Mouse (Mus musculus) ES-Bruce4 (cell line): ENCODE data around the gene 9930022D16Rik. TPM values are rescaled to one million over a fixed set of nuclear protein-coding genes. Genes with fewer than 3 reads are reported as not detected.

Experiments
- H3K27ac ChIP-seq: 2 replicates; pipeline ENCODE4 v1.5.1; 2012; ENCODE audit warnings: low read length, inconsistent platforms; ENCODE audit not compliant: insufficient read depth
- H3K27me3 ChIP-seq: 2 replicates; pipeline ENCODE4 v1.6.1; 2012; ENCODE audit warnings: mild to moderate bottlenecking, low read length, inconsistent platforms; ENCODE audit not compliant: control insufficient read depth, poor library complexity, insufficient read depth, severe bottlenecking
- H3K36me3 ChIP-seq: 2 replicates; pipeline ENCODE4 v1.6.1; 2012; ENCODE audit warnings: inconsistent platforms, mild to moderate bottlenecking, low read length, moderate library complexity; ENCODE audit not compliant: control insufficient read depth, poor library complexity, insufficient read depth, severe bottlenecking
- H3K4me1 ChIP-seq: one replicate; pipeline ENCODE4 v1.8.1; 2011; ENCODE audit warnings: low read length; ENCODE audit not compliant: control insufficient read depth, insufficient read depth
- H3K4me3 ChIP-seq: 2 replicates; pipeline ENCODE4 v1.5.1; 2011; ENCODE audit warnings: low read depth, mild to moderate bottlenecking, low read length
- H3K9ac ChIP-seq: 2 replicates; pipeline ENCODE4 v1.6.1; 2012; ENCODE audit warnings: low read depth, mild to moderate bottlenecking, inconsistent platforms; ENCODE audit not compliant: poor library complexity, severe bottlenecking
- H3K9me3 ChIP-seq: replicated peaks from 2 replicates; pipeline ENCODE4 v1.6.1; 2012; ENCODE audit warnings: mild to moderate bottlenecking, low read length, inconsistent platforms; ENCODE audit not compliant: control insufficient read depth, poor library complexity, insufficient read depth, severe bottlenecking
- CTCF ChIP-seq: IDR thresholded peaks from one replicate; pipeline ENCODE4 v1.8.1; 2011; ENCODE audit warnings: low read depth, low read length
- EP300 ChIP-seq: IDR thresholded peaks from 2 replicates; pipeline ENCODE4 v1.6.1; 2011; ENCODE audit warnings: low read depth, low read length; ENCODE audit not compliant: insufficient read depth
- POLR2A ChIP-seq: IDR thresholded peaks from one replicate; pipeline ENCODE4 v1.8.1; 2011; ENCODE audit warnings: low read length; ENCODE audit not compliant: insufficient read depth
- polyA plus RNA-seq: library from polyadenylated mRNA; stranded (reverse); fragments of >200 nt; gene quantifications from 2 replicates; pipeline ENCODE4 v1.2.4, GENCODE M21; 2011; ENCODE audit warnings: low read depth; ENCODE audit not compliant: missing spikeins, insufficient read depth, insufficient read length

The 9930022D16Rik gene
- polyA plus RNA-seq, 1 experiment: not detected

DNA sequence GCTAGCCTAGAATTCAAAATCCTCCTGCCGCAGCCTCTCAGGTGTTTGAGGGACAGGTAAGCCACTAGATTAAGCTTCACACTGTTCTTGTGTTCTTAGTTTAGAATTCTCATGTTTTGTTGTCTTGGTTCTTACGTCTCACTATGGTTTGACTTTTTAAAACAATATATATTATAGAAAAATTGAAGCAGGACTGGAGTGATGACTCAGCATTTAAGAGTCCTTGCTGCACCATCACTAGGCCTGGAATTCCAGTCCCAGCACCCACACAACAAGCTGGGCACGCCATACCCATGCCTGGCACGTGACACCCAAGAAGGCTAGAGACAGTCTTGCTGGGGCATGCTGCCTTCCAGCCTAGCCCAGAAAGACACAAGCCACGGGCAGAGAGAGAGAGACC is 7.3 kb upstream of the 9930022D16Rik start:
- H3K9me3 ChIP-seq: no peaks in the 10 kb centered on the region
- H3K36me3 ChIP-seq: no peaks in the 10 kb centered on the region
- no peak overlapping the region for H3K4me3 ChIP-seq
- no peak for TF ChIP-seq POLR2A
- no peak for TF ChIP-seq EP300
- TF ChIP-seq CTCF: no peak
- no peak overlapping the region for H3K27ac ChIP-seq
- H3K27me3 ChIP-seq: no peaks in the 10 kb centered on the region
- no peak overlapping the region for H3K9ac ChIP-seq
- H3K4me1 ChIP-seq: no peaks in the 10 kb centered on the region

- Histone ChIP-seq H3K9ac (no peak overlapping the region), H3K36me3 (no peaks in the 10 kb centered on the region), H3K9me3 (no peaks in the 10 kb centered on the region), H3K27me3 (no peaks in the 10 kb centered on the region), H3K4me3 (no peak overlapping the region), H3K4me1 (no peaks in the 10 kb centered on the region), H3K27ac (no peak overlapping the region)
- TF ChIP-seq POLR2A (no peak), CTCF (no peak), EP300 (no peak)
These were observed 3.3 kb upstream of the 9930022D16Rik start for GRCm38 (mm10) chr11:109410197-109410980.

DNA sequence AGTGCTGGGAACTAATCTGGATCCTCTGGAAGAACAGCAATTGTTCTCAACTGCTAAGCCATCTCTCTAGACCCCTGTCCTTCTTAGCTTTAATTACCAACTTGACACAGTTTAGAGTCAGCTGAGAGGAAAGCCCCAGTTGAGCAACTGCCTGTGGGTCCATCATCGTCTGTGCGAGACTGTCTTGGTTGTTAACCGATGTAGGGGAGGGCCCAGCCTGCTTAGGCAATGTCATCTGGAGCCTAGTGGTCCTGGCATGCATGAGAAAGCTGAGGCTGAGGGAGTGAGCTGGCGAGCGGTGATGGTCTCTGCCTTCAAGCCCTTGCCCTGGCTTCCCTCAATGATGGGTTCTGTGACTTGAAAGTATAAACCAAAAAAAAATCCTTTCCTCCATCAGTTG is 1.1 kb downstream of the 9930022D16Rik start:
- Histone ChIP-seq H3K4me1 (peaks cover 1% of the 10 kb centered on the region), H3K4me3 (no peak overlapping the region), H3K36me3 (no peaks in the 10 kb centered on the region), H3K27me3 (no peaks in the 10 kb centered on the region), H3K27ac (no peak overlapping the region), H3K9me3 (no peaks in the 10 kb centered on the region), H3K9ac (no peak overlapping the region)
- no peak for TF ChIP-seq POLR2A
- TF ChIP-seq EP300: no peak
- no peak for TF ChIP-seq CTCF

GRCm38 (mm10) chr11:109416709-109417420 is 3.1 kb downstream of the 9930022D16Rik start:
- Histone ChIP-seq H3K27ac (no peak overlapping the region), H3K4me3 (no peak overlapping the region), H3K9ac (no peak overlapping the region), H3K36me3 (no peaks in the 10 kb centered on the region), H3K27me3 (no peaks in the 10 kb centered on the region), H3K9me3 (no peaks in the 10 kb centered on the region), H3K4me1 (peaks cover 1% of the 10 kb centered on the region)
- TF ChIP-seq POLR2A (no peak), EP300 (no peak), CTCF (no peak)

GRCm38 (mm10) chr11:109417472-109418040 is 3.8 kb downstream of the 9930022D16Rik start:
- Histone ChIP-seq H3K9ac (no peak overlapping the region), H3K4me1 (peaks cover 1% of the 10 kb centered on the region), H3K9me3 (peaks cover 4% of the 10 kb centered on the region; the same call in 1 of the 2 replicates), H3K36me3 (no peaks in the 10 kb centered on the region), H3K27me3 (no peaks in the 10 kb centered on the region), H3K27ac (no peak overlapping the region), H3K4me3 (no peak overlapping the region)
- no peak for TF ChIP-seq POLR2A
- no peak for TF ChIP-seq CTCF
- TF ChIP-seq EP300: no peak

- Histone ChIP-seq H3K36me3 (no peaks in the 10 kb centered on the region), H3K4me3 (no peak overlapping the region), H3K9me3 (peaks cover 4% of the 10 kb centered on the region; the same call in 1 of the 2 replicates), H3K4me1 (peaks cover 1% of the 10 kb centered on the region), H3K27me3 (no peaks in the 10 kb centered on the region), H3K27ac (no peak overlapping the region), H3K9ac (no peak overlapping the region)
- TF ChIP-seq POLR2A: no peak
- TF ChIP-seq EP300: no peak
- no peak for TF ChIP-seq CTCF
These were observed 5.7 kb downstream of the 9930022D16Rik start for GRCm38 (mm10) chr11:109419461-109419860.
